Mouse (Mus musculus) gastrocnemius, postnatal 14 days (tissue): ENCODE results near the gene Stx3. TPM values are rescaled to one million over a fixed set of nuclear protein-coding genes. Genes with fewer than 3 reads are reported as not detected.

ENCODE experiments used
- DNase-seq: peaks from one replicate; pipeline ENCODE4 v3.0.0; 2021; ENCODE audit warnings: mixed read lengths
- intact Hi-C: fragments of 180-260 bp; cut with DNase I; formaldehyde crosslinking; loops from one replicate; pipeline ENCODE4 v1.15.1; 2025; ENCODE audit warnings: low total_unique reads
- long read RNA-seq, 2 experiments: library from polyadenylated mRNA; stranded (forward); transcript quantifications; one replicate each; pipeline ENCODE4 v2.0.0; 2021
- total RNA-seq, 2 experiments: library from RNA; stranded (reverse); gene quantifications; 2 replicates each; pipeline ENCODE4 v1.2.3; 2021

Stx3 gene
- 1 to 10 TPM; 1.6 to 3.0 TPM for total RNA-seq
- long read RNA-seq, experiment 1, transcript Stx3-202 (11 exons, 2,810 nt), result major isoform, 7 of 7 reads
- long read RNA-seq, experiment 1, partial matches to known transcripts, result 0 of 7 reads
- long read RNA-seq, experiment 1, other reads (novel, unspliced or antisense), result 0 of 7 reads
- long read RNA-seq, experiment 2, partial matches to known transcripts, result 0 of 2 reads
- long read RNA-seq, experiment 2, other reads (novel, unspliced or antisense), result 0 of 2 reads

DNA sequence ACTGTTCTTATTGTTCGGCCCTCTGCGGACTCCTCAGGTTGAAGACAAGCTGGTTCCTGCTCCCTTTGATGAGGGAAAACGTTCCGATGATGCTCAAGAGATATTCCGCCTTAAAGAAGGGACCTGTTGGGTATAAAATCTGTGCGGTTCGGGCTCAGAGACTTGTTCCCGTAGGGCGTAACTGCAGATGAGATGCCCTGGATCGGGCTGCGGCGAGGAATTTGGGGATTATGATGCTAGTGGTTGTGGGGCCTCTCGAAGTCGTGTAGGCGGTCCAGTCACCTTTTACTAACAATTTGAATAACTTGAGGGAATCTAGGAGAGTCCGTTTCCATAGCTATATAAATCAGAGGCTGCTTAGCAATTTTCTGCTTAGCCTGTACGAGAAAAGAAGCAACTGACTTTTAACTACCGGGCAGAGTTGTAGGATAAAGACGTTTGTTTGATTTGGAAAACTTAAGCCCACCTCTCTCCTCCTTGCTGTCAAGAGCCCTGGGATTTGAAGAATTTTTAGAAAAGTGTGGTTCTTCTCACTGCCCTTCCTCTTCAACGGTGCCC is at the start of gene Stx3:
Gene Stx3, minus strand, starts transcription at position 261 of the 558 bp plus-strand sequence.
- no peak for DNase-seq
- intact Hi-C loops, result no loop called here

DNA sequence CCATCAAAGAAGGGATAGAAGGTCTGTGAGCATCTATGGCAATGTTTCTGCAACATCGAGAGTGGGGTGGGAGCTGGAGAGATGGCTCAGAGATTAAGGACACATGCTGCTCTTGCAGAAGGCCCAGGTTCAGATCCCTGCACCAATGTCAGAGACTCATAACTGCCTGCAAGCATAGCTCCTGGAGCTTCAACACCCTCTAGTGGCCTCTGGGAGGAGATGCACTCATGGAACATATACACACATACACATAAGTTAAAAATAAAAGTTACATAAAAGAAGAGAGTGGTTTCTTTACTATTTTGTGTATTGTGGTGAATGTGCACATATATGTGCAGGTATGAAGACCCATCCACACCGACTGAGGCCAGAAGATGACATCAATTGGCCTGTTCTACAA is 48.6 kb upstream of the Stx3 start:
- intact Hi-C loops, result no loop called here
- no peak for DNase-seq

DNA sequence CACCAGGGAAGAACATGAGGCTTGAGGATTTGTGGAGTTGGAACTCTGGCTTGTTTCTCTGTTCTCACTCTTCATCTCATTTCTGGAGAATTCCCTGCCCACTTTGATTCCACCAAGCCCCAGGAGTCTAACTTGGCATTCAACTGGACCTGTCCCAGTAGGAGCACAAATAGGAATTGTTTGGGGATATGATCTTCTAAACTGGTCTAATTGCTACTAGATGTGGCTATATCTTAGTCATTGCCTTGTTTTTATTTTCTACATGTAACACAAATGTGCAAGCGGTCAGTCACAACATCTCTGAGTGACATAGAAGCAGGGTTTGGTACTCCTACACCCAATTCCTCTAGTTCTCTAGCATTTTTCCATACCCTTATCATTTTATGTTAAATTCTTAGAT is 41.8 kb upstream of the Stx3 start, which contains the start of gene Olfr1418:
Gene Olfr1418, minus strand, starts transcription at position 101 of the 400 bp plus-strand sequence.
- DNase-seq, result no peak
- intact Hi-C loops, result no loop called here

DNA sequence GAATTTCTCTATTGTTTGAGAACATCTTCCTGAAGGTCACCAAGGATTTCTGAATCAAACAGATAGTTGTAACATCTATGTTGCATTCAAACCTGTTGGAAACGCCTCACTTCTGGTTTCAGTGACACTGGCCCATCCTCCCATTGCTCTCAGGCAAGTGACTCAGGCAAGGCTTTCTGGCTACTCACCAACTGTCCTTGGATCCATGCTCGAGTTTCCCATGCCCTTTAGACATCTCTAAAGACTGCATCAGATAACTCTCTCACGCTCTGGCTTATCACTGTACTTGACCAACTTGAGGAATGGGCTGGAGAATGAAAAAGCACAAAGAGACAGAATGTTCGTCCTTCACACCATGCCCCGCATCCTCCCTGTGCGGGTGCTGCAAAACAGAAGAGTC is 37.3 kb upstream of the Stx3 start:
- DNase-seq, result no peak
- intact Hi-C loops, result no loop called here

DNA sequence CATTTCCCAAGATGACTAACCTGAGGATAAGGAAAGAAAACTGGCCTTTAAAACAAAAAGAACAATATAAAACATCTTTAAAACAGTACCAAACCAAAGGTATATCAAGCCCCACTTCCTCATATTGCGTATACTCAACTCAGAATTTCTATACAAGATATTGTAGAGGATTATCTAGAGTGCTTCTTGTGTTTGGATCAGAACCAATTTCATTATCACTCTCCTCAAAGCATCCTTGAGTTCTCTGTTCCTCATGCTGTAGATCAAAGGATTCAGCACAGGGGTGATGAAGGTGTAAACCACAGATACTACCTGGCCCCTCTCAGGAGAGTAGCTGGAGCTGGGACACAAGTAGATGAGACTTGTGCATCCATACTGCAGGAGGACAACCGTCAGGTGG is 35.6 kb upstream of the Stx3 start:
- intact Hi-C loops, result no loop called here
- DNase-seq, result no peak

DNA sequence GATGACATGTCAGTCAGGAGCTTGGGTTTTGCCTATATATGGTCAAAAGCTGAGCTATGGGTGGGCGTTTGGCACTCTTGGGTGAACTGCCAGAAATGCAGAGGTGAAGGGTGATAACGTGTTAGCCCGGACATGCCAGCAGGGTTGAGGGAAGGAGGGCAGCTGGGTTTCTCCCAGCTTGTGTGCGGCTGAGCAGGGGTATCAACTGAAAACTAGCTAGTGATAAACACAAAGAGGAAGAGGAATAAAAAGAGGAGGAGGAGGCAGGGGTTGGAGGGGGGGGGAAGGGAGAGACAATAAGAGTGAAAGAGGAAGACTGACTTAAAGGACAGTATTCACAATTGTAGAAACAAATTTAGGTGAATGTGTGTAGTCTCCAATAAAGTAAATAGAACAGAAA is 33.4 kb upstream of the Stx3 start:
- no peak for DNase-seq
- intact Hi-C loops, result no loop called here

DNA sequence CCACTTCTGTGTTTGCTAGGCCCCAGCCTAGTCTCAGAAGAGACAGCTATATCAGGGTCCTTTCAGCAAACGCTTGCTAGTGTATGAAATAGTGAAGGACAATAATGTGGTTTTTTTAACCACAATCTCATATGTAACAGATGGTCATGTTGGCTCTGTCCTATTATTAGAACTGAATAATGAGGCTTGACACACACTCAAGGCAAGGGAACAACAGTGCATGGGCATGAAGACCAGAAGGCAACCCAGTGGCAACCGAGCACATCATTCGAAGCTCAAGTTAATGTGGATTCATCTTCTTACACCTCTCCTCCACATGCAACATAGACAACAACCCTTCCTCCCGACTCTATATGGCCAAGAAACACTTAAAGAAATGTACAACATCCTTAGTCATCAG is 27.1 kb upstream of the Stx3 start:
- no peak for DNase-seq
- intact Hi-C loops, result no loop called here

DNA sequence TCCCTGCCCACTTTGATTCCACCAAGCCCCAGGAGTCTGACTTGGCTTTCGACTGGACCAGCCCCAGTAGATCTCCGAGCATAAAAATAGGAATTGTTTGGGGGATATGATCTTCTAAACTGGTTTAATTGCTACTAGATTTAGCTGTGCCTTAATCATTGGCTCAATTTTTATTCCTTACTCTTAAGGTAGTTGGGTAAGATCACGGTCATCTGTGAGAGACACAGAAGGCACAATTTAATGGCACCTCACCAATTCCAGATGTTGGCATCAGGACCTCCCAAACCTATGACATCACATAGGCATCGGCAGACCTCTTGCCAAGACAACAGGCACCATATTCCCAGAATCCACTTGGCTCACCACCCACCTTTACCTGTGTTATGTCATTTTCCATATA is 19.9 kb upstream of the Stx3 start, which contains the start of gene Olfr1417:
Gene Olfr1417, minus strand, starts transcription at position 101 of the 400 bp plus-strand sequence.
- intact Hi-C loops, result no loop called here
- DNase-seq, result no peak

DNA sequence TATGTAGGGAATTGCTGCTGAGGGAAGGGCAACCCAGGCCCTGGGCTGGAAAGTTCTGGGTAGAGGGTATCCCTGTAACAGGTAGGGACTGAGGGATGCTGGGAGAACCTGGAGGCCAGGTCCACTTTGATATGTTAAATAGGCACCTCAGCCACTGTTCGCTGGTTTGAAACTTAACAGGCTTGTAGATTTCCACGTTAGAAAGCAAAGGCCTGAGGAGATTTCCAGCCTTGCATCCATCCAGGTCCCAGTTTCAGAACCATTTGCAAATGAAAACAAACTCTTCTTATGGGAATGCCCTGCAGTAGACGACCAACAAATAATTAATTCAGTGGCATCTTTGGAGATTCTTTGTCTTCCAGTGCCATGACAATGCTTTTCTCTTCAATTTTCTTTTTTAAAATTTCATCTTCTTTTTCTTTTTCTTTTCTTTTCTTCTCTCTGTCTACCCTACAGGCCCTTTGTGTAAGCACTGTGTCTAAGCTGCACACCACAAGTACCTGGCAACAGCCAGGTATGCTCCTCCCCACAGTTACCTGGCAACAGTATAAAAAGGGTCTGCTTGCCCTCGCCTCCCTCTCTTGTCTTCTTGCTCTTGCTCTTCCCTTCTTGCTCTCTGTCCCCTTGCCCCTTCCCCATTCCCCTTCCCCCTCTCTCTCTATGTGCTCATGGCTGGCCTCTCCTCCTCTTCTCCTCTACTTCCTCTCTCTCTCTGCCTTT is 4.3 kb upstream of the Stx3 start:
- intact Hi-C loops, result loop anchor here (10.0 kb wide), 1 partner anchor 49 kb away; the partner anchor contains the start of gene Mrpl16

DNA sequence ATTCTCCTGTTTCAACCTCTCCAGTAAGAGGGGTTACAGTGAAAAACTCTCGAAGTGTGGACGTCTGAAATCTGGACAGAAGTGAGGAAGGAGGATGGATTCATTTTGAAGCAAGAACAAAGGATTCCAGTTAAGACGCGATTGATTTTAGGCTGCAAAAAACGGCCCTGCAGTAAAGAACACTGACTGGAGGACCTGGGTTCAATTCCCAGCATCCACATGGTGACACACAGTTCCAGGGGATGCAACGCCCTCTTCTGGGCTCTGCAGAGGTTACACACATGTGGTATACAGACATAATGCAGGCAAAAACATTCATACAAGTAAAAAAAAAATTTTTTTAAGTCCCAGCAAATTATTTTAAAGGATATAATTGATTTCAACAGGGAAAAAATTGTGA is 1.0 kb upstream of the Stx3 start:
- intact Hi-C loops, result loop anchor here (10.0 kb wide), 1 partner anchor 45 kb away; the partner anchor contains the start of gene Mrpl16
- DNase-seq, result no peak

More for the DNA sequence above, 4.3 kb upstream of the Stx3 start:
- no peak for DNase-seq

DNA sequence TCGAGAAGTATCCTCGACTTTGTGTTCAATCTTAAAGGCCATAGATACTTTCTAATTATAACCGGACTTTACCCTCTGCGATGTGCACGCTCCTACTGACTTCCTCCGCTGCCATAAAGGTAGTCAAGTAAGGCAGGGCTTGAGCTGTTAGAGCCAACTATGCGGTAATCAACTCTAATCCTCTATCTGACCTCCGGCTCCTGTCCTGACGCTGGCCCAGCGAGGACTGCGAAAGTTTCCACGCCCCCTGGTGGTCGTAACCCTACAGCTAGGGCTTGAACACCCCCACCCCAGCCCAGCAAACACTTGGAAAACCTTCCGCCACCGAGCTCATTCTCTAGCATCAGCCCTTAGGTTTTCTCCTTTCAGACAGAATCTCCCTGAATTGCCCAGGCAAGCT is 597 bp upstream of the Stx3 start:
- intact Hi-C loops, result loop anchor here (10.0 kb wide), 1 partner anchor 45 kb away; the partner anchor contains the start of gene Mrpl16
- DNase-seq, result peak; percentile 77

DNA sequence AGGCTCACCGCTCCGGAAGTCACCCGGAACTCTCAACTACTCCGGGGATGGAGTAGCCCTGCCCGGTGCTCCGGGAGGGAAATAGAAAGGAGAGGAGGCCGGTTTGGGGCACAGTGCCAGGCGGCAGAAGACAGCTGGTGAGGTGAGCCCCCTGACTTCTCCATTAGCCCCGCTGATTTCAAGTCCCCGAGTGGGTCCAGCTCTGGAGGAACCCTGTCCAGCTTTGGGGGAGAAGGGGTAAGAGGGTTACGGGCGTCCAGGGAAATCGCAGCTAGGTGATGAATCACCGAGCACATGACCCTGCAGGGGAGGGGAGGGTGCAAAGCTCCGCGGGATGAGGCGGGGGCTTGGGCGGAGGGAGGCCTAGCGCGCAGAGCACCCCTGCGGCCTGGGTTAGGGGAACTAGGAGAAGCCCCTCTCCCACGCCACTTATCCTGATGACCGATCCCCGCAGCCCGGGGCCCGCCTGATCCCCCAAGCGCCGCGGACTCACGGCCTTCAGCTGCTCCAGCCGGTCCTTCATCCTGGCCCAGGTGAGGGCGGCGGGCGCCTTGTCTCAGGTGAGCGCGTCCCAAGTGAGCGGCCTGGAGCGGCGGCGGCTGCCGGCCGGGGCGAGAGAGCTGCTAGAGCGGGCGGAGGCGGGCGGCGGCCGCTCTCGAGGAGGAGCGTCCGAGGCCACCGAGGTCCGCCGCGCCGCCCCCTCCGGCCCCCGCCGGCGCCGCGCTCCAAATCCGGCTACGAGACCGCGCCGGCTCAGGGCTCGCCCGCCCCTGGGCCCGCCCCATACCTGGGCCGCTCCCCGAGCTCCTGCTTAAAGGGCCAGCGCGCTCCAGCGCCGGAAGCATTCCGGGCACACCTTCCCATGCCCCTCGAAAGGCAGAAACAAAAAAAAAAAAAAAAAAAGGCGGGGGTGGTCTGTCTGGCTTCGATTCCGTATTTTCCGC is 732 bp downstream of the Stx3 start:
- intact Hi-C loops, result no loop called here
- DNase-seq, result peak; percentile 44

DNA sequence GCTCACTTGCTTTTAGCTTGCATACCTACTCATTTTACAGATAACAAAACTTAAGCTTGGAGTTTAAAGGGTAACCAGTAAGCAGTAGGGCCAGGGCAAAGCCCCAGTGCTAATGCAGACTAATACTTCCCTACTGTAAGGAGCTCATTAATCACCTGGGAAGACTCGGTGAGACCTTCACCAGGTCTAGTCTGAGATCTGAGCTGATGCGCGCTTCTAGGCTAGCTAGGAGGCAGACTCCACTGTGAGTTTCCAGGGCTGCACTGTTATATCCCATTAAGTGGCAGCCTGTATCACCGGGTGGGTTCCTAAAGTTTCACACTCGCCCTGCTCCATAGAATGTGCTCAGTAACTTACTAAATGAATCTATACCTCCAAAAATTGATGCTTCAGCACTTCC is 1.6 kb downstream of the Stx3 start:
- intact Hi-C loops, result no loop called here
- DNase-seq, result no peak

DNA sequence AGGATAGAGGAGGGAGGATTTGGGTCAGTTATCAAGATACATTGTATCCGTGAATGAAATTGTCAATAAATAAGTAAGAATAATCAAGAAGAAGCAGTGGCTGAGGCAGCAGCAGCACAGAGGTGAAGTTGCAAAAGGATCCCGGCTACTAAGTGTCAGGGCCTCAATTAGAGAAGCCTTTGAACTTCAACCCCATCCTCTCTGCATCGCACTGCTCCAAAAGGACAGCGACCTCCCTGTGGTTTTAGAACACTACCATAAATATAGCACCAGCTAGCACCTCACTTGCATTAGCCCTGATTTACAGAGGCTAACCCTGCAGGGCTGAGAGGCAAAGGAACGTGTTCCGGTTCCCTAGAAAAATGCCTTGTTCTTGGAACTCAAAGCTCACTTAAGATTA is 2.5 kb downstream of the Stx3 start:
- DNase-seq, result no peak
- intact Hi-C loops, result no loop called here

DNA sequence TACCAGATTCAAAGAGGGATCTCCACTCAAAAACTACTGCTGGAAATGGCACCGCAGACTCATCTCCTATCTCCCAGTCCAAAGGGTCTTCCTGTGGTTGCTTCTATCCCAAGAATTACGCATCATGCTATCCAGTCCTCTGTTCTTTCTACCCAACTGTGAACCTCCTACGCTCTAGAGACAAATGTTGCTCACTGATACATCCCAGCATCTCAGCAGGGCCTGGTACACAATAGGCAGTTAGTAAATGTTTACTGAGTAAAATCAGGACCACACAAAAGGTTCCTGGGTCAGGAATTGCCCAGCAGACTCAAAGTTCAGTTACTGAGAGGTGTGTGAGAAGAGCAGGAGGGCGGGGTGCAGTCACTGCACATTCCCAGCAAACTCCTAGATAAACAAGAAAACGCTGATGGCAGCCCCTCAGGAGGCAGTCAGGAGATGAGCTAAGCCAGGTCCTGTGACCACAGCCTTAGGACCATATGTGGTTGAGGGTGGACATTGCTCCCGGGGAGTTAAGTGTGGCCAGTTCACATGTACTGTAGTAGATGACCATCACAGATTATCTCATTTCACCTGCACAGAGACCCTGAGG is 4.4 kb downstream of the Stx3 start:
- intact Hi-C loops, result no loop called here
- no peak for DNase-seq

DNA sequence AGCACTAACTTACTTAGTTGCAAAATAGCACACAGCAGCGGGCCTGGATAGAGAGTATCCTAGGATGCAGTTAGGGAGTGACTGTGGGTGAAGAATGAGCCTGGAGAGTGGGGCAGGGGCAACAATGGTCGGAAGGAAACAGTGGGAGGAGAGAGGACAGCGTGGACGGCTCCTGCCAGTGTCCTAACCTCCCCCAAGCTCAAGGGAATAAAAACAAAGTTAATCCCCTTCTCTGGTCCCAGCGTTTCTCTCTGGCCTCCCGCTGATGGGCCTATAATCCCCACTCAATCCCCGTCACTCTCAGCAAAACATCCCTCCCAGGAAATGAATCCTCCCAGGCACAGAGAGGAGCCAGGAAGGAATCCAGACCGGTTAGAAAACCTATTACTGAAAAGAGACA is 5.6 kb downstream of the Stx3 start:
- DNase-seq, result no peak

DNA sequence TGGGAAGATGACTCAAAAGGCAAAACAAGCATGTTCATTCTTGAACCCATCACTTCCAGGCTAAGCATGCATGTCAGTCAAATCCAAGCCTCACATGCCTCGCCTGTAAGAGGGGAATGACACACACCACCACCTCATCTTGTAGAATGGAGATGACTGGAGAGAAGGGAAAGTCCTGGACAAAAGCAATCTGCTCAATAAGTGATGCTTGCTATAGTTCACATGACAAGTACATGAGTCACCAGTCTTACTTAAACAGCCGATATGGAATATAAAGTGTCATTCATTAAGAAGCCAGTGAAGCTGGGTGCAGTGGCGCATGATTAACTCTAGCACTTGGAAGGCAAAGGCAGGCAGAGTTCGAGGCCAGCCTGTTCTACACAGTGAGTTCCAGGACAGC is 6.1 kb downstream of the Stx3 start:
- intact Hi-C loops, result no loop called here
- no peak for DNase-seq

More for the DNA sequence above, 5.6 kb downstream of the Stx3 start:
- intact Hi-C loops, result no loop called here

DNA sequence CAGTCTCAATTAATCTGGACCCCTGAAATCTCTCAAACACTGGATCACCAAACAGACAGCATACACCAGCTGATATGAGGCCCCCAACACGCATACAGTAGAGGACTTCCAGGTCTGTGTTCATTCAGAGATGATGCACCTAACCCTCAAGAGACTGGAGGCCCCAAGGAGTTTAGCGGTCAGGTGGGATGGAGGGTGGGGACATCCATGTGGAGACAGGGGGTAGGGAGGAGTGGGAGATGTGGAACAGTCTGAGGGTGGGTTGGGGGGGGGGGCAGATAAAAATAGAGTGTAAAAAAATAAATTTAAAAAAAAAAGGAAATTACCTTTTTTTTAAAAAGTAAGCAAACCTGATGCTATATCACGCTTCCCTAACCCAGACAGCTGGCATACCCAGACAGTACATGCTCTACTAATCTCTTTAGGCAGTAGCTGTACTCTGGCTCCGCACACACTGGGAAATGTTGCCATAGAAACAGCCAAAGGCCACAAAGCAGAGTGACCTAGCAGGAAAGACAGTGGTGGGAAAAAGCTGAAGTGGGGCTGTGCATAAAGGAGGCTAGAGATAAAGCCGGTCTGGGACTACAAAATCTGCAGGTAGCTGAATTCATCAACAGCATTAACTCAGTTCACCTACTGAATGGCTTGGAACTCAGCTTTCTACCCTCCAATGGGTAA is 7.4 kb downstream of the Stx3 start:
- no peak for DNase-seq
- intact Hi-C loops, result no loop called here

DNA sequence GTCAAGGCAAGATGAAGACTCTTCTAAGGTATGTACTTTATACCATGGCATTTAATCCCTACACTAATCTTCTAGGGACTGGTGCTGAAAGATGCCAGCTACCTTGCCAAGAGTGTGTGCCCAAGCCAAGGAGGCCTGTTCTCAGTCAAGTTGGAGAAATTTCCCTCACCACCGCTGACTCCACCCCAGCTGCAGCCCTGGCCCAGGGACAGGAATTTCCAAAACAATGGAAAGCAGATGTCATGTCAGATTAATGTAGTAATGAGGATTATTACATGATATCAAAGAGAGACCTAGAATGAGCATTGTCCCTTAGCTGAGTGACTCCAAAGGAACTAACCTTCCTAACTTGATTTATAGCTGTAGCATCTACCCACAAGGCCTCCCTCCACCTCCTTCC is 8.3 kb downstream of the Stx3 start:
- no peak for DNase-seq
- intact Hi-C loops, result no loop called here
